ENCODE assay signal across 8 mouse cellular contexts in the genomic region with DNA sequence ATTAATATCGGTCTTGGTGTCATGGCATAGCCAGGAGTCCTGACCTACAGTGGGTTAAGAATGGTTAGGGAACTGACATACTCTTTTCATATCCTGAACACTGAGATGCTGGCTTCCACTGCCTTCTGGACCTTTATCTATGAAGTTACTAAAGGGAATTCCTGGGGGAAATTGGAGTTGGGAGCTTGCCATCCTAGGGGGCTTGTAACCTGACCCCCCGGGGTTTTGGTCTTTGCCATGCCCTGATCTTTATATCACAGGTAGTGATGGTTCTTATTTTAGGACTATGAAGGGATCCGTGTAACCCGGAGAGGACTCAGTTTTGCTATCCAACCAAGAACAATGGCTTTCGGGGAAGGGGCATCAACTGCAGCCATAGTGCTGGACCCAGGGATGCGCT. TPM values are rescaled to one million over a fixed set of nuclear protein-coding genes. Genes with fewer than 3 reads are reported as not detected.
A peak's percentile ranks its signal among the peaks of the same experiment; 100 is the strongest.
DNase-seq lines count a peak whose midpoint lies in the region; ATAC-seq and TF ChIP-seq lines count a peak whose summit lies in the region.

No protein-coding gene starts in this region.

- ATAC-seq in heart, embryonic 13.5 days (ENCODE audit: extremely low read depth, insufficient number of reproducible peaks, low FRiP score, low TSS enrichment), result no peak
- no peak for ATAC-seq in forebrain, embryonic 13.5 days
- ATAC-seq in liver, embryonic 15.5 days (ENCODE audit: insufficient read depth), result no peak
- no peak for ATAC-seq in granulocyte monocyte progenitor cell, adult 5-6 weeks (replicated peaks; ENCODE audit: poor library complexity, severe bottlenecking)

- WGBS in heart, embryonic 13.5 days, result 82% methylated on average over 6 of the region's 6 CpGs
- 90% methylated on average over 6 of the region's 6 CpGs for WGBS in forebrain, embryonic 13.5 days
- WGBS in liver, embryonic 15.5 days (ENCODE audit: insufficient replicate concordance), result 81% methylated on average over 6 of the region's 6 CpGs

- no peaks in the 10 kb centered on the region for H3K27me3 ChIP-seq in heart, embryonic 13.5 days (replicated peaks)
- no peaks in the 10 kb centered on the region for H3K27me3 ChIP-seq in forebrain, embryonic 13.5 days
- no peaks in the 10 kb centered on the region for H3K27me3 ChIP-seq in liver, embryonic 15.5 days

- no peaks in the 10 kb centered on the region for H3K9me3 ChIP-seq in heart, embryonic 13.5 days
- no peaks in the 10 kb centered on the region for H3K9me3 ChIP-seq in ES-E14 (ENCODE audit: control insufficient read depth, insufficient read depth, low read depth, low read length)
- H3K9me3 ChIP-seq in forebrain, embryonic 13.5 days (replicated peaks), result no peaks in the 10 kb centered on the region
- H3K9me3 ChIP-seq in liver, embryonic 15.5 days (replicated peaks), result no peaks in the 10 kb centered on the region

- no peak overlapping the region for H3K27ac ChIP-seq in heart, embryonic 13.5 days (replicated peaks)
- H3K27ac ChIP-seq in ES-E14 (ENCODE audit: insufficient read depth, low read depth, low read length, poor library complexity, severe bottlenecking), result no peak overlapping the region
- H3K27ac ChIP-seq in forebrain, embryonic 13.5 days, result no peak overlapping the region
- peak overlapping the region; percentile 80; the same call in 1 of the 2 replicates for H3K27ac ChIP-seq in liver, embryonic 15.5 days (replicated peaks)

- H3K4me1 ChIP-seq in heart, embryonic 13.5 days, result peaks cover 17% of the 10 kb centered on the region
- no peaks in the 10 kb centered on the region; a peak in 2 of 4 replicates for H3K4me1 ChIP-seq in ES-E14 (ENCODE audit: control insufficient read depth in 2 of 2, insufficient read depth in 2 of 2, low read length in 2 of 2, poor library complexity in 1 of 2)
- peaks cover 17% of the 10 kb centered on the region for H3K4me1 ChIP-seq in forebrain, embryonic 13.5 days
- H3K4me1 ChIP-seq in liver, embryonic 15.5 days (replicated peaks), result peaks cover 41% of the 10 kb centered on the region

- peak overlapping the region; percentile 84 for H3K9ac ChIP-seq in heart, embryonic 13.5 days
- H3K9ac ChIP-seq in ES-E14 (ENCODE audit: insufficient read depth, low read depth, low read length, poor library complexity, severe bottlenecking), result peak overlapping the region; percentile 87; the same call in 1 of the 2 replicates
- H3K9ac ChIP-seq in forebrain, embryonic 13.5 days, result peak overlapping the region; percentile 49; the same call in 1 of the 2 replicates
- peak overlapping the region; percentile 59 for H3K9ac ChIP-seq in liver, embryonic 15.5 days

- no peaks in the 10 kb centered on the region for H3K36me3 ChIP-seq in heart, embryonic 13.5 days
- H3K36me3 ChIP-seq in ES-E14 (ENCODE audit: control insufficient read depth, insufficient read depth, low read length, poor library complexity, severe bottlenecking), result peaks cover 2% of the 10 kb centered on the region
- no peaks in the 10 kb centered on the region for H3K36me3 ChIP-seq in forebrain, embryonic 13.5 days (ENCODE audit: poor library complexity, severe bottlenecking)
- H3K36me3 ChIP-seq in liver, embryonic 15.5 days (replicated peaks), result no peaks in the 10 kb centered on the region

- peak overlapping the region; percentile 92 for H3K4me2 ChIP-seq in heart, embryonic 13.5 days
- H3K4me2 ChIP-seq in forebrain, embryonic 13.5 days, result peak overlapping the region; percentile 70
- H3K4me2 ChIP-seq in liver, embryonic 15.5 days, result peak overlapping the region; percentile 75

- in situ Hi-C loops in ES-E14 (cut with MboI; ENCODE audit: low sequenced_read_pairs in 2 of 2, unreplicated experiment in 2 of 2), result no loop called here

- peak overlapping the region; percentile 82 for H3K4me3 ChIP-seq in heart, embryonic 13.5 days
- H3K4me3 ChIP-seq in ES-E14 (ENCODE audit: insufficient read depth in 1 of 2, low read depth in 1 of 2, low read length in 2 of 2, poor library complexity in 1 of 2, severe bottlenecking in 1 of 2), result peak overlapping the region; percentile 79 to 96
- peak overlapping the region; percentile 68 for H3K4me3 ChIP-seq in forebrain, embryonic 13.5 days
- H3K4me3 ChIP-seq in liver, embryonic 15.5 days (replicated peaks), result peak overlapping the region; percentile 68

- no peak for DNase-seq in heart, adult 11 months
- no peak for DNase-seq in ES-E14 (ENCODE audit: low read depth, low spot score)
- no peak for DNase-seq in right cerebral cortex, postnatal 10 days (ENCODE audit: low spot score in 2 of 2)
- DNase-seq in embryo, embryonic 9.5 days (ENCODE audit: extremely low spot score), result no peak

TF ChIP-seq in ES-E14, 5 proteins besides CTCF, POLR2A, EP300 and RAD21:
- TF ChIP-seq MAFK (IDR thresholded peaks at IDR 0.05; ENCODE audit: insufficient read depth, low read depth, low read length), result no peak
- no peak for TF ChIP-seq HCFC1 (IDR thresholded peaks at IDR 0.05; ENCODE audit: borderline replicate concordance, insufficient read depth, low read length)
- no peak for TF ChIP-seq CHD2 (IDR thresholded peaks at IDR 0.05; ENCODE audit: low read depth, low read length)
- TF ChIP-seq ZNF384 (IDR thresholded peaks at IDR 0.05; ENCODE audit: low read depth, low read length), result no peak
- no peak for TF ChIP-seq ZC3H11A (IDR thresholded peaks at IDR 0.05; ENCODE audit: borderline replicate concordance, low read depth, low read length)
TF ChIP-seq in ES-E14: peak in this region for 0.

RNA-seq across cellular contexts. Expression of gene Wdr89, which starts 1.3 kb away (rescaled TPM):
- polyA plus RNA-seq in heart, embryonic 13.5 days (2015; fragmentation: Nextera tagmentation; extraction: Ambion mirVana), result 7.5 and 8.3 TPM in 2 replicates
- 24.8 and 29.8 TPM in 2 replicates for total RNA-seq in ES-E14 (2012; rRNA removed)
- 8.4 and 9.3 TPM in 2 replicates for polyA plus RNA-seq in forebrain, embryonic 13.5 days (2015; fragmentation: Nextera tagmentation; extraction: Ambion mirVana)
- polyA plus RNA-seq in liver, embryonic 15.5 days (2015; fragmentation: Nextera tagmentation; extraction: Ambion mirVana), result 2.7 and 3.6 TPM in 2 replicates
- total RNA-seq in granulocyte monocyte progenitor cell, adult 5-6 weeks (2014; fragmentation: Nextera tagmentation), result 12.7 and 16.5 TPM in 2 replicates
- 22.5 and 38.8 TPM in 2 replicates for total RNA-seq in granulocyte monocyte progenitor cell, adult 5-6 weeks (2017)
